Mouse (Mus musculus) embryonic facial prominence, embryonic 12.5 days (tissue): Measurements from ENCODE around the gene Map4k2. TPM values are rescaled to one million over a fixed set of nuclear protein-coding genes. Genes with fewer than 3 reads are reported as not detected.
A peak's percentile ranks its signal among the peaks of the same experiment; 100 is the strongest.

Experiments used
- ATAC-seq: fragments of 200-750 bp; cut with Nextera tagmentation; 2 replicates; pipeline ENCODE4 v1.8.0; 2017; ENCODE audit not compliant: insufficient number of reproducible peaks, insufficient read depth, low FRiP score, low TSS enrichment
- H3K27ac ChIP-seq: fragments of 300-500 bp; sonication (generic); 2 replicates; pipeline ENCODE4 v1.5.1; 2016; ENCODE audit warnings: mild to moderate bottlenecking
- H3K27me3 ChIP-seq: fragments of 300-500 bp; sonication (generic); 2 replicates; pipeline ENCODE4 v1.6.1; 2016; ENCODE audit warnings: mild to moderate bottlenecking, moderate library complexity
- H3K36me3 ChIP-seq: fragments of 300-500 bp; sonication (generic); 2 replicates; pipeline ENCODE4 v1.6.1; 2016; ENCODE audit warnings: mild to moderate bottlenecking
- H3K4me1 ChIP-seq: fragments of 300-500 bp; sonication (generic); 2 replicates; pipeline ENCODE4 v1.6.1; 2016
- H3K4me2 ChIP-seq: fragments of 300-500 bp; sonication (generic); replicated peaks from 2 replicates; pipeline ENCODE4 v1.6.1; 2016; ENCODE audit warnings: mild to moderate bottlenecking, moderate library complexity
- H3K4me3 ChIP-seq: fragments of 300-500 bp; sonication (generic); 2 replicates; pipeline ENCODE4 v1.5.1; 2016; ENCODE audit warnings: mild to moderate bottlenecking
- H3K9ac ChIP-seq: fragments of 300-500 bp; sonication (generic); 2 replicates; pipeline ENCODE4 v1.6.1; 2016; ENCODE audit warnings: mild to moderate bottlenecking, moderate library complexity
- H3K9me3 ChIP-seq: fragments of 300-500 bp; sonication (generic); 2 replicates; pipeline ENCODE4 v1.6.1; 2016; ENCODE audit warnings: mild to moderate bottlenecking, moderate library complexity
- WGBS: fragments of 180-500 bp; shearing (Covaris S2); methylation state at CpG from one replicate; pipeline ENCODE4 v1.1.7; 2016; 5-methylcytosine and 5-hydroxymethylcytosine counted together
- microRNA-seq: library from miRNA; unstranded; fragments of <30 nt; microRNA quantifications from one replicate; pipeline ENCODE4, GENCODE M21; 2017
- polyA plus RNA-seq: library from polyadenylated mRNA; unstranded; fragments of >200 nt; fragmentation: Nextera tagmentation; extraction: Ambion mirVana; gene quantifications from 2 replicates; pipeline ENCODE4 v1.2.1, GENCODE M21; 2016

Map4k2 gene
- polyA plus RNA-seq, 1 experiment from 2014 or later: 16.8 TPM

GRCm38 (mm10) chr19:6398447-6399284 lies 57.7 kb downstream of the Map4k2 start:
- Histone ChIP-seq H3K9me3 (no peaks in the 10 kb centered on the region), H3K27me3 (peaks cover 58% of the 10 kb centered on the region), H3K27ac (no peak overlapping the region), H3K36me3 (no peaks in the 10 kb centered on the region), H3K4me1 (peaks cover 34% of the 10 kb centered on the region), H3K4me3 (peak overlapping the region; percentile 61), H3K9ac (peak overlapping the region; percentile 66; the same call in 1 of the 2 replicates), H3K4me2 (peak overlapping the region; percentile 100)
- under 1% methylated on average over 39 of the region's 39 CpGs for WGBS
- no peak for ATAC-seq

GRCm38 (mm10) chr19:6399285-6400095 lies 58.6 kb downstream of the Map4k2 start, which contains the start of gene Rasgrp2:
Rasgrp2 (plus strand) TSS chr19:6399340.
- H3K9ac ChIP-seq: peak within 1 kb of the TSS; percentile 66
- 0 out of 2 replicates have a peak within 1 kb of the TSS, but pooled peaks have one; percentile 46 for H3K27ac ChIP-seq
- peaks cover 34% of the 10 kb centered on the region for H3K4me1 ChIP-seq
- peak within 1 kb of the TSS; percentile 100 for H3K4me2 ChIP-seq
- WGBS: 1% methylated on average over 48 of the region's 87 CpGs
- no peak for ATAC-seq
- H3K9me3 ChIP-seq: no peaks in the 10 kb centered on the region
- peak within 1 kb of the TSS; percentile 61 for H3K4me3 ChIP-seq
- H3K36me3 ChIP-seq: no peaks in the 10 kb centered on the region
- H3K27me3 ChIP-seq: peaks cover 60% of the 10 kb centered on the region

DNA sequence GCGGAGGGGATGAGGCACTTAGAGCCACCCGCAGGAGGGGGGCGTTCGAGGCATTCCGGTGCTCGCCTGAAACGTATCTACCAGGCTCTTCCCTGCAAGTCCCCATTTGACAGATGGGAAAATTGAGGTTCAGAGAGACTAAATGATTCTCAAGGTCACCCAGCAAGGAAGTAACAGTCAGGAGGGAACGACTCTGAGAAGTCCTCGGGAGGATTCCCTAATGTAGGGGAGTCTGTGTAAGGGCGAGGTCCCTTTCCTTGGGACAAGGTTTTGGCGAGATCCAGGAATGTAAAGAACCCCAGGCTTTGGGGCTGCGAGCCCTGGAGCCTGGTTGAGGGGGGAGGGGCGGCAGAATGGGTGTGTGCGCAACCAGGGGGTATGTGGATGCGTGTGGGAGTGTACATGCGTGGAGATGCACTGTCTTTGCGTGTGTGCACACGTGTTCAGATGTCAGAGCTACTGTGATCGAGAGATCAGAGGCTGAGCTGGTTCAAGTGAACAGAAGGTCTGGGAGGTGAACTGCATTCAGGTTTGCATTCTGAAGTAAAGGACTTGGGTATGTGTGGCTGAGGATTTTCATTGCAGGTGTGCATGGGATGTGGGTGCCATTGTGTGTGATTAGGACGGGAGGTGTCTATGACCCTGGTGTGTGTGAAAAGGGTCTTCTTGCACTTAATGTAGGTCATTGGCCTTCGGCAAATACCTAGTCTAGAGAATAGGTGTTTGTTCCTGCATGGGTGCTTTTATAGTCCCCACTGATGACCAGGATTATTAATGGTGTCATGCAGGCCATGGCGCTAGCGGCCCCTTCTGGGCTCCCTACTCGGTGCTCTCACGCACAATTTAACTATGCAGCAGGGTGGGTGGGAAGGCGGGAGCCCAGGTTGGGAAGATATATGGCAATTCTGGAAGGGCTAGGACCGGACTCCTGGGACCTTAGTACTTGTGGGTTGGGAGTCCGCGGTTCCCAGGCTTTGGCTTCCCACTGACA lies 59.5 kb downstream of the Map4k2 start:
- Histone ChIP-seq H3K27ac (no peak overlapping the region), H3K27me3 (peaks cover 60% of the 10 kb centered on the region), H3K36me3 (no peaks in the 10 kb centered on the region), H3K4me3 (peak overlapping the region; percentile 61), H3K4me2 (peak overlapping the region; percentile 100), H3K9me3 (no peaks in the 10 kb centered on the region), H3K4me1 (peaks cover 34% of the 10 kb centered on the region), H3K9ac (peak overlapping the region; percentile 66)
- no peak for ATAC-seq
- 3% methylated on average over 29 of the region's 29 CpGs for WGBS

DNA sequence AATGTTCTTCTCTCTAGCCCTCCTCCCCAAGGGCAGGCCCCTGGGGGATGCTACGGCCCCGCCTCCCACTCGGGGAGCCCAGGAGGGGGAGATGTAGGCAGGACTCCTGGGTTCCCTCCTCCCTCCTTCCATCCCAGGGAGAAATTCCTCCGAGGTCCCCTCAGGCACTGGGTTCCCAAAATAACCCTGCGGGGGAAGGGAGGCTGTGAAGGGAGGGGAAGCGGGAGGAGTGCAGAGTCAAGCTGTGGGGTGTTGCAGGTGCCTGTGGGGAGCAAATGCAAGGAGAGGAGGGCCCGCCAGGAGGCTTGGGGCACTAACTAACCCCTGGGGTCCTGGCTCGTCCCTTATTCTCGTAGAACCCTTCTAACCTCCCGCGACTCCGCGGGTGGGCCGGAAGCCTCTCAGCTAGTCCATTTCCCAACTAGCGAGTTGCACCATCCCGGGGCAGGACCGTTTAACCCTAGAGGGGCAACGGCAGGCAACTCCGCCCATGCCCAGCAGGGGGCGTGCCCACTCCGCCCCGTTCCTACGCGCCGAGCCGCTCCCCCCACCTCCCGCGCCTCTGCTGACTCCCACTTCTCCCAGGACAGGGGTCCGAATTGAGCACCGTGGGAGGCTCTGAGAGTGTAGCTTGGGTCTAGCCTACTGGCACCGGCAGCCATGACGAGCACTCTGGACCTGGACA lies 60.3 kb downstream of the Map4k2 start:
- Histone ChIP-seq H3K27me3 (peaks cover 60% of the 10 kb centered on the region), H3K9me3 (no peaks in the 10 kb centered on the region), H3K4me1 (peaks cover 34% of the 10 kb centered on the region), H3K36me3 (no peaks in the 10 kb centered on the region), H3K4me3 (peak overlapping the region; percentile 61), H3K9ac (0 out of 2 replicates have a peak overlapping the region, but pooled peaks have one; percentile 15), H3K4me2 (peak overlapping the region; percentile 61), H3K27ac (no peak overlapping the region)
- peak; percentile 2; the same call in 1 of the 2 replicates for ATAC-seq
- 1% methylated on average over 32 of the region's 32 CpGs for WGBS

DNA sequence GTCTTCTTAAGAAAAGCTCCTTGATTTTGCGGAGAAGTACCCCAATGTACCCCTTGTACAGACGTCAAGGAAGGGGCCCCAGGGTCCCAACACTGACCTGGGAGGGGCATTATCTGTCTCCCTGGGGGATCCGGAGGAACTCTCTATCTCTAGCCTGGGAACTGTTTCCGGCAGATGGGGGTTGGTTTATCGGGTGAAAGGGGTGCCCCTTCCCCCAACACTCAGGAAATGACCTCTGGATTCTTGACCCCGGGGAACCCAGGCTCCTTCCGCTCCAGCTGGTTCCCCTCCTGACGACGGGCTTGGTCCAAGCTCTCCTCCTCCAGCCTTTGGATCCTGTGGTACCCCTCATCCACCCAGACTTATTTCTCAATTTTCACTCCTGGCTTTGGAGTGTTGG lies 61.0 kb downstream of the Map4k2 start:
- peak overlapping the region; percentile 61 for H3K4me2 ChIP-seq
- H3K4me1 ChIP-seq: peaks cover 34% of the 10 kb centered on the region
- 0 out of 2 replicates have a peak overlapping the region, but pooled peaks have one; percentile 15 for H3K9ac ChIP-seq
- no peak for ATAC-seq
- H3K27ac ChIP-seq: no peak overlapping the region
- 7% methylated on average over 9 of the region's 9 CpGs for WGBS
- H3K36me3 ChIP-seq: no peaks in the 10 kb centered on the region
- peak overlapping the region; percentile 61 for H3K4me3 ChIP-seq
- H3K9me3 ChIP-seq: no peaks in the 10 kb centered on the region
- peaks cover 60% of the 10 kb centered on the region for H3K27me3 ChIP-seq

GRCm38 (mm10) chr19:6403869-6404268 lies 62.9 kb downstream of the Map4k2 start:
- WGBS: 83% methylated on average over 10 of the region's 10 CpGs
- no peak for ATAC-seq
- H3K4me3 ChIP-seq: no peak overlapping the region
- H3K9me3 ChIP-seq: no peaks in the 10 kb centered on the region
- H3K9ac ChIP-seq: no peak overlapping the region
- no peak overlapping the region for H3K27ac ChIP-seq
- peaks cover 28% of the 10 kb centered on the region for H3K4me1 ChIP-seq
- H3K27me3 ChIP-seq: peaks cover 45% of the 10 kb centered on the region
- H3K4me2 ChIP-seq: no peak overlapping the region
- H3K36me3 ChIP-seq: no peaks in the 10 kb centered on the region

Small RNA genes within 50 kb of the gene (microRNA-seq; reads per million reads assigned to microRNA genes)
- gene Mir6989: not detected

Other genes starting within 250 kb of the Map4k2 start
- 0.43 and 0.50 TPM in 2 replicates for gene AC131692.1, start 246.7 kb upstream of the Map4k2 start, polyA plus RNA-seq
- gene Naaladl1, start 235.4 kb upstream of the Map4k2 start, polyA plus RNA-seq: 0.55 and 0.64 TPM in 2 replicates
- 55.6 and 58.8 TPM in 2 replicates for gene Sac3d1, start 222.5 kb upstream of the Map4k2 start, polyA plus RNA-seq
- 33.6 and 35.8 TPM in 2 replicates for gene Snx15, start 212.8 kb upstream of the Map4k2 start, polyA plus RNA-seq
- gene Batf2, start 200.2 kb upstream of the Map4k2 start, polyA plus RNA-seq: not detected in 2 replicates
- 100 and 102 TPM in 2 replicates for gene Arl2, start 199.6 kb upstream of the Map4k2 start, polyA plus RNA-seq
- not detected in 2 replicates for gene Majin, start 156.7 kb upstream of the Map4k2 start, polyA plus RNA-seq
- 2.3 and 3.1 TPM in 2 replicates for gene Gpha2, start 114.8 kb upstream of the Map4k2 start, polyA plus RNA-seq
- gene Ppp2r5b, start 105.3 kb upstream of the Map4k2 start, polyA plus RNA-seq: 34.5 and 40.1 TPM in 2 replicates
- gene Atg2a, start 99.5 kb upstream of the Map4k2 start, polyA plus RNA-seq: 11.7 and 12.0 TPM in 2 replicates
- 76.6 and 77.6 TPM in 2 replicates for gene Ehd1, start 64.4 kb upstream of the Map4k2 start, polyA plus RNA-seq
- 0.65 and 0.95 TPM in 2 replicates for gene Cdc42bpg, start 34.7 kb upstream of the Map4k2 start, polyA plus RNA-seq
- 107 and 111 TPM in 2 replicates for gene Men1, start 6.2 kb upstream of the Map4k2 start, polyA plus RNA-seq
- gene Sf1, start 22.6 kb downstream of the Map4k2 start, polyA plus RNA-seq: 158 and 159 TPM in 2 replicates
- gene Pygm, start 43.3 kb downstream of the Map4k2 start, polyA plus RNA-seq: 3.5 and 6.0 TPM in 2 replicates
- gene Rasgrp2, start 58.2 kb downstream of the Map4k2 start, polyA plus RNA-seq: 24.5 and 30.9 TPM in 2 replicates
- gene Nrxn2, start 77.6 kb downstream of the Map4k2 start, polyA plus RNA-seq: 2.8 and 4.9 TPM in 2 replicates
- not detected in 2 replicates for gene Slc22a12, start 201.9 kb downstream of the Map4k2 start, polyA plus RNA-seq